Mouse (Mus musculus) liver, postnatal 0 days (tissue): ENCODE measurements at regions not wholly inside any gene's neighbourhood (a gene's known extent, or its start where the extent isn't known, plus 50 kb on each side); places are given as distances from the start of the nearest gene placed in this dataset.

Experiments used
- CTCF ChIP-seq: sonication (generic); IDR thresholded peaks from 2 replicates; pipeline ENCODE4 v1.5.1; 2016; ENCODE audit warnings: antibody characterized with exemption, low read depth
- EP300 ChIP-seq: IDR thresholded peaks from 2 replicates; pipeline ENCODE4 v1.6.1; 2016; ENCODE audit warnings: antibody characterized with exemption, low read depth, mild to moderate bottlenecking

- TF ChIP-seq CTCF (no peak), EP300 (no peak)
Observed at GRCm38 (mm10) chr5:83405266-83405954, 50.4 kb upstream of the Tecrl start.
